Mouse (Mus musculus) ES-E14 (cell line): ENCODE results near the gene E2f1.

Source experiments
- HCFC1 ChIP-seq: IDR thresholded peaks from 2 replicates; pipeline ENCODE4 v1.6.1; 2012; ENCODE audit warnings: low read length, inconsistent platforms, borderline replicate concordance; ENCODE audit not compliant: insufficient read depth
- MAFK ChIP-seq: IDR thresholded peaks from 2 replicates; pipeline ENCODE4 v1.6.1; 2014; ENCODE audit warnings: mild to moderate bottlenecking, low read depth, low read length, inconsistent platforms; ENCODE audit not compliant: insufficient read depth

- TF ChIP-seq HCFC1, result no peak
- no peak for TF ChIP-seq MAFK
Measured at GRCm38 (mm10) chr2:154549886-154550189, 19.9 kb downstream of the E2f1 start.
